Mouse (Mus musculus) heart, adult 2 months (tissue): ENCODE measurements at regions not wholly inside any gene's neighbourhood (a gene's known extent, or its start where the extent isn't known, plus 50 kb on each side); places are given as distances from the start of the nearest gene placed in this dataset.
A peak's percentile ranks its signal among the peaks of the same experiment; 100 is the strongest.

ENCODE experiments used
- DNase-seq, 2 experiments: peaks; one replicate each; pipeline ENCODE4 v3.0.0; 2021
- H3K27ac ChIP-seq: fragments of 200-600 bp; 2 replicates; pipeline ENCODE4 v1.8.1; 2022
- H3K27me3 ChIP-seq: fragments of 200-500 bp; 2 replicates; pipeline ENCODE4 v1.6.1; 2012; ENCODE audit warnings: mild to moderate bottlenecking, low read length, inconsistent platforms, mixed read lengths; ENCODE audit not compliant: control insufficient read depth, insufficient read depth
- H3K36me3 ChIP-seq: fragments of 200-500 bp; 2 replicates; pipeline ENCODE4 v1.6.1; 2012; ENCODE audit warnings: low read length, inconsistent platforms; ENCODE audit not compliant: control insufficient read depth, insufficient read depth
- H3K4me1 ChIP-seq: fragments of 200-500 bp; 2 replicates; pipeline ENCODE4 v1.6.1; 2011; ENCODE audit warnings: low read length; ENCODE audit not compliant: control insufficient read depth, insufficient read depth
- H3K4me3 ChIP-seq: fragments of 200-600 bp; 2 replicates; pipeline ENCODE4 v1.8.1; 2022
- H3K79me2 ChIP-seq: fragments of 200-500 bp; replicated peaks from 2 replicates; pipeline ENCODE4 v1.6.1; 2012; ENCODE audit warnings: mild to moderate bottlenecking, inconsistent platforms, low read length, moderate library complexity, mixed read lengths; ENCODE audit not compliant: control insufficient read depth, insufficient read depth
- H3K9ac ChIP-seq: fragments of 200-500 bp; 2 replicates; pipeline ENCODE4 v1.6.1; 2012; ENCODE audit warnings: low read depth, mild to moderate bottlenecking, control low read depth, inconsistent platforms, low read length, mixed read lengths
- CTCF ChIP-seq: fragments of 200-600 bp; IDR thresholded peaks from 2 replicates; pipeline ENCODE4 v1.8.1; 2022; ENCODE audit warnings: antibody characterized with exemption, mild to moderate bottlenecking, moderate library complexity
- EP300 ChIP-seq: fragments of 200-500 bp; IDR thresholded peaks from 2 replicates; pipeline ENCODE4 v1.6.1; 2011; ENCODE audit warnings: low read depth, low read length, control low read depth; ENCODE audit not compliant: insufficient read depth
- POLR2A ChIP-seq: fragments of 200-500 bp; IDR thresholded peaks from 2 replicates; pipeline ENCODE4 v1.6.1; 2011; ENCODE audit warnings: mild to moderate bottlenecking, low read depth, low read length, control low read depth; ENCODE audit not compliant: insufficient read depth
- WGBS: fragments of 180-500 bp; shearing (Covaris S2); methylation state at CpG from one replicate; pipeline ENCODE4 v1.1.7; 2018; 5-methylcytosine and 5-hydroxymethylcytosine counted together
- intact Hi-C: fragments of 180-260 bp; cut with DNase I; formaldehyde crosslinking; loops from one replicate; pipeline ENCODE4 v1.15.1; 2025

GRCm38 (mm10) chr14:60523010-60523409 is 110.8 kb upstream of the Spata13 start:
- H3K36me3 ChIP-seq, result no peaks in the 10 kb centered on the region
- H3K79me2 ChIP-seq, result no peaks in the 10 kb centered on the region
- WGBS, result 54% methylated on average over 1 of the region's 1 CpGs
- H3K27ac ChIP-seq, result no peak overlapping the region
- TF ChIP-seq EP300 (no peak), POLR2A (no peak), CTCF (no peak)
- H3K27me3 ChIP-seq, result no peaks in the 10 kb centered on the region
- H3K4me1 ChIP-seq, result no peaks in the 10 kb centered on the region
- no peak for DNase-seq
- intact Hi-C loops, result no loop called here
- H3K9ac ChIP-seq, result no peak overlapping the region
- no peak overlapping the region for H3K4me3 ChIP-seq

- H3K79me2 ChIP-seq, result no peaks in the 10 kb centered on the region
- DNase-seq, result no peak
- whole genome bisulfite sequencing, result 61% methylated on average over 4 of the region's 4 CpGs
- no peaks in the 10 kb centered on the region for H3K36me3 ChIP-seq
- H3K4me3 ChIP-seq, result no peak overlapping the region
- TF ChIP-seq CTCF, result no peak
- TF ChIP-seq POLR2A, result no peak
- TF ChIP-seq EP300, result no peak
- H3K4me1 ChIP-seq, result peaks cover 3% of the 10 kb centered on the region
- H3K27me3 ChIP-seq, result no peaks in the 10 kb centered on the region
- H3K27ac ChIP-seq, result no peak overlapping the region
- H3K9ac ChIP-seq, result no peak overlapping the region
- intact Hi-C loops, result loop anchor here (1.0 to 5.0 kb wide), 4 partner anchors 110 to 247 kb away; partner anchors contain the start of gene Spata13
Measured at GRCm38 (mm10) chr14:60524869-60525268, 108.9 kb upstream of the Spata13 start.

- no peak overlapping the region for H3K9ac ChIP-seq
- TF ChIP-seq EP300, result peak; percentile 56; the same call in 1 of the 2 replicates
- TF ChIP-seq POLR2A, result no peak
- peak; percentile 88 for TF ChIP-seq CTCF
- WGBS, result 65% methylated on average over 13 of the region's 13 CpGs
Measured at GRCm38 (mm10) chr14:60525284-60525962, 108.4 kb upstream of the Spata13 start.

GRCm38 (mm10) chr14:60525979-60526378 is 107.8 kb upstream of the Spata13 start:
- H3K4me3 ChIP-seq, result no peak overlapping the region
- H3K9ac ChIP-seq, result no peak overlapping the region
- no peaks in the 10 kb centered on the region for H3K79me2 ChIP-seq
- DNase-seq, result no peak
- WGBS, result 67% methylated on average over 3 of the region's 3 CpGs
- peaks cover 4% of the 10 kb centered on the region for H3K4me1 ChIP-seq
- intact Hi-C loops, result loop anchor here (1.0 to 5.0 kb wide), 4 partner anchors 109 to 246 kb away; partner anchors contain the start of gene Spata13
- TF ChIP-seq CTCF (no peak), EP300 (no peak), POLR2A (no peak)
- no peak overlapping the region for H3K27ac ChIP-seq
- no peaks in the 10 kb centered on the region for H3K27me3 ChIP-seq
- H3K36me3 ChIP-seq, result no peaks in the 10 kb centered on the region

More at GRCm38 (mm10) chr14:60525284-60525962, 108.4 kb upstream of the Spata13 start:
- Histone ChIP-seq H3K36me3 (no peaks in the 10 kb centered on the region), H3K27ac (no peak overlapping the region), H3K4me3 (no peak overlapping the region), H3K27me3 (no peaks in the 10 kb centered on the region), H3K79me2 (no peaks in the 10 kb centered on the region), H3K4me1 (peaks cover 3% of the 10 kb centered on the region)
- peak; percentile 38 to 47 for DNase-seq
- intact Hi-C loops, result loop anchor here (1.0 to 5.0 kb wide), 4 partner anchors 109 to 247 kb away; partner anchors contain the start of gene Spata13

- no peak overlapping the region for H3K9ac ChIP-seq
- intact Hi-C loops, result loop anchor here (5.0 kb wide), 1 partner anchor 245 kb away; no protein-coding TSS in a partner anchor
- no peak for DNase-seq
- TF ChIP-seq EP300, result no peak
- no peak for TF ChIP-seq CTCF
- no peak for TF ChIP-seq POLR2A
- WGBS, result 64% methylated on average over 10 of the region's 10 CpGs
- no peaks in the 10 kb centered on the region for H3K79me2 ChIP-seq
- no peak overlapping the region for H3K4me3 ChIP-seq
- H3K27me3 ChIP-seq, result no peaks in the 10 kb centered on the region
- H3K27ac ChIP-seq, result no peak overlapping the region
- peaks cover 4% of the 10 kb centered on the region for H3K4me1 ChIP-seq
- no peaks in the 10 kb centered on the region for H3K36me3 ChIP-seq
Measured at GRCm38 (mm10) chr14:60526832-60527231, 107.0 kb upstream of the Spata13 start.

GRCm38 (mm10) chr14:60527951-60528350 is 105.8 kb upstream of the Spata13 start:
- Histone ChIP-seq H3K27ac (peak overlapping the region; percentile 31; the same call in 1 of the 2 replicates), H3K4me1 (peaks cover 4% of the 10 kb centered on the region), H3K36me3 (no peaks in the 10 kb centered on the region), H3K79me2 (no peaks in the 10 kb centered on the region), H3K4me3 (no peak overlapping the region), H3K27me3 (no peaks in the 10 kb centered on the region), H3K9ac (no peak overlapping the region)
- intact Hi-C loops, result loop anchor here (5.0 kb wide), 1 partner anchor 244 kb away; no protein-coding TSS in a partner anchor
- no peak for TF ChIP-seq POLR2A
- no peak for TF ChIP-seq EP300
- no peak for TF ChIP-seq CTCF
- peak; percentile 38 to 44 for DNase-seq
- WGBS, result 59% methylated on average over 5 of the region's 5 CpGs
